Mouse (Mus musculus): ENCODE results near the gene Reps2. TPM values are rescaled to one million over a fixed set of nuclear protein-coding genes. Genes with fewer than 3 reads are reported as not detected.

The Reps2 gene
- polyA plus RNA-seq (2014; fragmentation: Nextera tagmentation; extraction: Ambion mirVana): 4.3 and 4.9 TPM in 2 replicates

DNA sequence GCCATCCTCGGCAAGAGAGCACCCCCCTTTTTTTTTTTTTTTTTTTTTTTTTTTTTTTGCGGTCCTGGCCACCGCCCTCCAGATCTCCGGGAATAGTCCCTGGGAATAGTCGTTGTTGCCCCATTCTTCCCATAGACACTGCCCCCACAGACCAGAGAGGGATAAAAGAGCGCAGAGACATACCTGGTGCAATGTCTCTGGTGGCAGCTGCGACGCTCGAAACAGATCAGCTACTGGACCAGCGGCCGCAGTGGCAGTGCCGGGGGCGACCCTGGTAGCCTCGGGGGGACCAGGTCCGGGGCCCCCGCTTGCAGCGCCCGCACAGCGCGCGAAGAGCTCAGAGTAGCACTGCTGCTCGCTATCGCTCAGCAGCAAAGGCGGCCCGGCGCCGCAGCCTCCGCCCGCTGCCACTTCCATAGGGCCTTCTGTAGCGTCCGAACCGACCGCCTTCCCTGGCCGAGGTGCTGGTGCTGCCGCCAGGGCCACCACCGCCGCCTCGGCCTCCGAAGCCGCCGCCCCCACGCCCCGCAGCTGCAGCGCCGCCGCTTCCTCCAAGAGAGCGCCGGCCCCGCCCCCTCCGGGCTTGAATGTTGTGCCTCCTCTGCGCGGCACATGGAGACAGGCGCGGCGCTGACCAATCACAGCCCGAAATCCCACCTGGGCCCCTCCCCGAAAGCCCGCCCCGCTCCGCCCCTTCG is at the start of gene Reps2:
Gene Reps2, minus strand, starts transcription at position 559 of the 698 bp plus-strand sequence.
- Histone ChIP-seq H3K9me3 (ENCODE audit: control insufficient read depth, low read length) (no peaks in the 10 kb centered on the region), H3K4me1 (ENCODE audit: control insufficient read depth, insufficient read depth, low read length) (no peaks in the 10 kb centered on the region), H3K4me3 (replicated peaks; ENCODE audit: low read depth, low read length) (peak within 1 kb of the TSS; percentile 56), H3K4me2 (ENCODE audit: low read length) (peak within 1 kb of the TSS; percentile 57), H3K27me3 (ENCODE audit: control insufficient read depth, insufficient read depth, low read length) (no peaks in the 10 kb centered on the region; the same call in 1 of the 2 replicates), H3K9ac (replicated peaks; ENCODE audit: low read length) (peak within 1 kb of the TSS; percentile 63), H3K27ac (replicated peaks; ENCODE audit: low read depth, low read length) (peak within 1 kb of the TSS; percentile 41; the same call in 1 of the 2 replicates), H3K36me3 (ENCODE audit: control insufficient read depth, insufficient read depth, low read length) (no peaks in the 10 kb centered on the region)
- 19% methylated on average over 61 of the region's 61 CpGs for WGBS
- peak; percentile 90 for DNase-seq
- peak; percentile 93 for ATAC-seq (ENCODE audit: low FRiP score, low TSS enrichment)

DNA sequence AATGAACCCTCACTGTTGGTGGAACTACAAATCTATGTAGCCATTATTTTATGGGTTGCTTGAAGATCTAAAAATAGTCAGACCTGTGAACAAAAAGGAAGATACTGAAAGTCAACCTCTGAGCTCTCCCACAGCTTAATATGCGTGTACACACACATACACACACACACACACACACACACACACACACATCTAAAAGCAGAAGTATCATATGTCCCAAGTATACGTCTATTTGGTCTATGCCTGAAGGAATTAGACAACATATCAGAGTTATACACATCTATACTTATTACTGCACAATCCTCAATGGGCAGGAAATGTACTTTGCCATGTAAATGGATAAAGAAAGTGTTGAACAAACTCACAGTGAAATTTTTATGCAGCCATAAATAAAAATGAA is 47.8 kb upstream of the Reps2 start:
- ATAC-seq (ENCODE audit: low FRiP score, low TSS enrichment) (no peak), DNase-seq (no peak)
- H3K9ac ChIP-seq (replicated peaks; ENCODE audit: low read length): no peak overlapping the region
- H3K4me3 ChIP-seq (replicated peaks; ENCODE audit: low read depth, low read length): no peak overlapping the region
- H3K36me3 ChIP-seq (ENCODE audit: control insufficient read depth, insufficient read depth, low read length): no peaks in the 10 kb centered on the region
- WGBS: 59% methylated on average over 2 of the region's 2 CpGs
- H3K4me1 ChIP-seq (ENCODE audit: control insufficient read depth, insufficient read depth, low read length): no peaks in the 10 kb centered on the region
- no peaks in the 10 kb centered on the region for H3K27me3 ChIP-seq (ENCODE audit: control insufficient read depth, insufficient read depth, low read length)
- no peak overlapping the region for H3K4me2 ChIP-seq (ENCODE audit: low read length)
- H3K9me3 ChIP-seq (ENCODE audit: control insufficient read depth, low read length): no peaks in the 10 kb centered on the region
- H3K27ac ChIP-seq (replicated peaks; ENCODE audit: low read depth, low read length): no peak overlapping the region

DNA sequence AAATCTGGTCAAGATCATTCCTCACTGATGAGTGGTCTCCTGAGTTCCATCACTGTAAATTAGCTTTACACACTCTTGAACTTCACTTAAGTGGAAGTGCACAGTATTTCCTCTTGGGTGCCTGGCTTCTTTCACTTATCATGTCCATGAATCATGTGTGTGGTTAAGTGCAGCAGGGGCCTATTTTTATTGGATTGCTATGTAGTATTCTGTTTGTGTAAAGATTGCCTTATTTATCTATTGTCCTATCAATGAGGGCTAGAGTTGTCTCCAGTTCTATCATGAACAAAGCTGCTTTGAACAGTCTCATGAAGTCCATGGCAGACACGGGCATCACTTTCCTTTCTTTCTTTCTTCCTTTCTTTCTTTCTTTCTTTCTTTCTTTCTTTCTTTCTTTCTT is 41.9 kb upstream of the Reps2 start:
- Histone ChIP-seq H3K4me3 (replicated peaks; ENCODE audit: low read depth, low read length) (no peak overlapping the region), H3K9ac (replicated peaks; ENCODE audit: low read length) (no peak overlapping the region), H3K4me2 (ENCODE audit: low read length) (no peak overlapping the region), H3K9me3 (ENCODE audit: control insufficient read depth, low read length) (no peaks in the 10 kb centered on the region), H3K36me3 (ENCODE audit: control insufficient read depth, insufficient read depth, low read length) (no peaks in the 10 kb centered on the region), H3K27me3 (ENCODE audit: control insufficient read depth, insufficient read depth, low read length) (no peaks in the 10 kb centered on the region), H3K27ac (replicated peaks; ENCODE audit: low read depth, low read length) (no peak overlapping the region), H3K4me1 (ENCODE audit: control insufficient read depth, insufficient read depth, low read length) (no peaks in the 10 kb centered on the region)
- DNase-seq: no peak
- ATAC-seq (ENCODE audit: low FRiP score, low TSS enrichment): no peak
- WGBS: 90% methylated on average over 1 of the region's 1 CpGs

- H3K4me1 ChIP-seq (ENCODE audit: control insufficient read depth, insufficient read depth, low read length): no peaks in the 10 kb centered on the region
- DNase-seq (no peak), ATAC-seq (ENCODE audit: low FRiP score, low TSS enrichment) (no peak)
These were observed 36.1 kb upstream of the Reps2 start for GRCm38 (mm10) chrX:162679506-162679905.

DNA sequence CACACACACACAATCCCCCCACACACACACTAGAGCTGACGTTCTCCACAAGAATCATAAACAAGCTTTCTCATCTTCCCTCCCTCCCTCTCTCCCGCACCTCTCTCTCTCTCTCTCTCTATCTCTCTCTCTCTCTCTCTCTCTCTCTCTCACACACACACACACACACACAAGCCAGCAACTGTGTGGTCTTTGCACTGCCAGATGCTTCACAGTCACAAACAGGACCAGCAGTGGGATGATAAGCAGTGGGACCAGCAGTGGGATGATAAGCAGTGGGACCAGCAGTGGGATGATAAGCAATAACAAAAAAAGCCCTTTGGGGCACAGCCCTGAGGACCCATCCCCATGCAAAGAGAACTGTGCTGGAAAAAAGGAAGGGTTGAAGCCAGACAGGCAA is 35.4 kb upstream of the Reps2 start:
- WGBS: 80% methylated on average over 2 of the region's 2 CpGs

More at GRCm38 (mm10) chrX:162679506-162679905, 36.1 kb upstream of the Reps2 start:
- Histone ChIP-seq H3K9me3 (ENCODE audit: control insufficient read depth, low read length) (no peaks in the 10 kb centered on the region), H3K4me2 (ENCODE audit: low read length) (no peak overlapping the region), H3K36me3 (ENCODE audit: control insufficient read depth, insufficient read depth, low read length) (no peaks in the 10 kb centered on the region), H3K27ac (replicated peaks; ENCODE audit: low read depth, low read length) (no peak overlapping the region), H3K9ac (replicated peaks; ENCODE audit: low read length) (no peak overlapping the region), H3K27me3 (ENCODE audit: control insufficient read depth, insufficient read depth, low read length) (no peaks in the 10 kb centered on the region), H3K4me3 (replicated peaks; ENCODE audit: low read depth, low read length) (no peak overlapping the region)
- WGBS: 74% methylated on average over 2 of the region's 2 CpGs

GRCm38 (mm10) chrX:162666166-162666565 is 22.7 kb upstream of the Reps2 start:
- Histone ChIP-seq H3K9ac (replicated peaks; ENCODE audit: low read length) (no peak overlapping the region), H3K4me1 (ENCODE audit: control insufficient read depth, insufficient read depth, low read length) (no peaks in the 10 kb centered on the region), H3K4me3 (replicated peaks; ENCODE audit: low read depth, low read length) (no peak overlapping the region), H3K36me3 (ENCODE audit: control insufficient read depth, insufficient read depth, low read length) (no peaks in the 10 kb centered on the region), H3K27ac (replicated peaks; ENCODE audit: low read depth, low read length) (no peak overlapping the region), H3K27me3 (ENCODE audit: control insufficient read depth, insufficient read depth, low read length) (no peaks in the 10 kb centered on the region), H3K4me2 (ENCODE audit: low read length) (no peak overlapping the region), H3K9me3 (ENCODE audit: control insufficient read depth, low read length) (no peaks in the 10 kb centered on the region)
- 84% methylated on average over 2 of the region's 2 CpGs for WGBS
- no peak for ATAC-seq (ENCODE audit: low FRiP score, low TSS enrichment)
- no peak for DNase-seq

More for the DNA sequence above, 35.4 kb upstream of the Reps2 start:
- Histone ChIP-seq H3K9ac (replicated peaks; ENCODE audit: low read length) (no peak overlapping the region), H3K9me3 (ENCODE audit: control insufficient read depth, low read length) (no peaks in the 10 kb centered on the region), H3K4me2 (ENCODE audit: low read length) (no peak overlapping the region), H3K36me3 (ENCODE audit: control insufficient read depth, insufficient read depth, low read length) (no peaks in the 10 kb centered on the region), H3K27ac (replicated peaks; ENCODE audit: low read depth, low read length) (no peak overlapping the region), H3K27me3 (ENCODE audit: control insufficient read depth, insufficient read depth, low read length) (no peaks in the 10 kb centered on the region), H3K4me3 (replicated peaks; ENCODE audit: low read depth, low read length) (no peak overlapping the region), H3K4me1 (ENCODE audit: control insufficient read depth, insufficient read depth, low read length) (no peaks in the 10 kb centered on the region)
- DNase-seq (no peak), ATAC-seq (ENCODE audit: low FRiP score, low TSS enrichment) (no peak)

GRCm38 (mm10) chrX:162660182-162660581 is 16.7 kb upstream of the Reps2 start:
- no peak overlapping the region for H3K4me2 ChIP-seq (ENCODE audit: low read length)
- ATAC-seq (ENCODE audit: low FRiP score, low TSS enrichment): no peak
- no peak for DNase-seq
- H3K9ac ChIP-seq (replicated peaks; ENCODE audit: low read length): no peak overlapping the region
- H3K4me1 ChIP-seq (ENCODE audit: control insufficient read depth, insufficient read depth, low read length): no peaks in the 10 kb centered on the region
- 85% methylated on average over 1 of the region's 1 CpGs for WGBS
- no peaks in the 10 kb centered on the region for H3K27me3 ChIP-seq (ENCODE audit: control insufficient read depth, insufficient read depth, low read length)
- H3K36me3 ChIP-seq (ENCODE audit: control insufficient read depth, insufficient read depth, low read length): no peaks in the 10 kb centered on the region
- H3K9me3 ChIP-seq (ENCODE audit: control insufficient read depth, low read length): no peaks in the 10 kb centered on the region
- H3K4me3 ChIP-seq (replicated peaks; ENCODE audit: low read depth, low read length): no peak overlapping the region
- no peak overlapping the region for H3K27ac ChIP-seq (replicated peaks; ENCODE audit: low read depth, low read length)

DNA sequence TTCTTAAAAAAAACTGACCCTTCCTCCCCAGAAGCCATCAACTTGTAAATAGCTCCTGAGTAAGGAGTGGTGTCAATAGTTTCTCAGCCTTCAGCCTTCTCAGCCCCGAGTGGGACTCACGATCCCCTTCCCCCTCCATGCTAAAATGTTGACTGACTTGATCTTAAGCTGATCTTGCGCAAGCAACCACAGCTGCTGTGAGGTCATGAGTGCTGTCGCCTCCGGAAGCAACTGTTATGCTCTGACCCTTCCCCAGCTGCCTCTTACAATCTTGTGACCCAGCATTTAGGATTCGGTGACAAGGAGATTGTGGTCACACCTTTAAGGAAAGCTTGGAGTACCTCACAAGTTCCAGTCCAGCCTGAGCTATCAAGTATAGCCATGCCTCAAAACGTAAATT is 10.1 kb upstream of the Reps2 start:
- DNase-seq: no peak
- Histone ChIP-seq H3K9me3 (ENCODE audit: control insufficient read depth, low read length) (no peaks in the 10 kb centered on the region), H3K27ac (replicated peaks; ENCODE audit: low read depth, low read length) (no peak overlapping the region), H3K4me1 (ENCODE audit: control insufficient read depth, insufficient read depth, low read length) (no peaks in the 10 kb centered on the region), H3K4me3 (replicated peaks; ENCODE audit: low read depth, low read length) (no peak overlapping the region), H3K4me2 (ENCODE audit: low read length) (no peak overlapping the region), H3K36me3 (ENCODE audit: control insufficient read depth, insufficient read depth, low read length) (no peaks in the 10 kb centered on the region), H3K27me3 (ENCODE audit: control insufficient read depth, insufficient read depth, low read length) (no peaks in the 10 kb centered on the region), H3K9ac (replicated peaks; ENCODE audit: low read length) (no peak overlapping the region)
- WGBS: 94% methylated on average over 7 of the region's 7 CpGs
- ATAC-seq (ENCODE audit: low FRiP score, low TSS enrichment): no peak

DNA sequence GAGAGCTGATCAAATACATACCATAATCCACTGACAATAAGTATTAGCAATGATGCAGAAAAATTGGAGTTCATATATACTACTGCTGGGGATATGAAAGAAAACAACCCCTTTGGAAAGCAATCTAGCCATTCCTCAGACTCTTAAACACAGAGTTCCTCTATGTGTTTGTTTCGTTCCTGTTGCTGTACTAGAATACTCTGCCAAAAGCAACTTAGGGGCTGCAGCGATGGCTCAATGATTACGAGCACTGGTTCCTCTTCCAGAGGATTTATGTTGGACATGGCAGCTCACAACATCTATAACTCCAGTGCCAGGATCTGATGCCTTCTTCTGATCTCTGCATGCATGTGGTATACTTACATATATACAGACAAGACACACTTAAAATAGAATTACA is 9.0 kb upstream of the Reps2 start:
- Histone ChIP-seq H3K27ac (replicated peaks; ENCODE audit: low read depth, low read length) (no peak overlapping the region), H3K4me2 (ENCODE audit: low read length) (no peak overlapping the region), H3K9me3 (ENCODE audit: control insufficient read depth, low read length) (no peaks in the 10 kb centered on the region), H3K4me1 (ENCODE audit: control insufficient read depth, insufficient read depth, low read length) (no peaks in the 10 kb centered on the region), H3K4me3 (replicated peaks; ENCODE audit: low read depth, low read length) (no peak overlapping the region), H3K36me3 (ENCODE audit: control insufficient read depth, insufficient read depth, low read length) (no peaks in the 10 kb centered on the region), H3K9ac (replicated peaks; ENCODE audit: low read length) (no peak overlapping the region), H3K27me3 (ENCODE audit: control insufficient read depth, insufficient read depth, low read length) (no peaks in the 10 kb centered on the region)
- WGBS: 87% methylated on average over 3 of the region's 3 CpGs
- DNase-seq (no peak), ATAC-seq (ENCODE audit: low FRiP score, low TSS enrichment) (no peak)
